Mouse (Mus musculus) liver, adult (tissue): Measurements from ENCODE around the gene Prkag1.

Experiments
- GATA4 ChIP-seq: IDR thresholded peaks from 2 replicates; pipeline ENCODE4 v1.6.1; 2014; ENCODE audit warnings: mild to moderate bottlenecking, low read length; ENCODE audit not compliant: insufficient replicate concordance

The Prkag1 gene

DNA sequence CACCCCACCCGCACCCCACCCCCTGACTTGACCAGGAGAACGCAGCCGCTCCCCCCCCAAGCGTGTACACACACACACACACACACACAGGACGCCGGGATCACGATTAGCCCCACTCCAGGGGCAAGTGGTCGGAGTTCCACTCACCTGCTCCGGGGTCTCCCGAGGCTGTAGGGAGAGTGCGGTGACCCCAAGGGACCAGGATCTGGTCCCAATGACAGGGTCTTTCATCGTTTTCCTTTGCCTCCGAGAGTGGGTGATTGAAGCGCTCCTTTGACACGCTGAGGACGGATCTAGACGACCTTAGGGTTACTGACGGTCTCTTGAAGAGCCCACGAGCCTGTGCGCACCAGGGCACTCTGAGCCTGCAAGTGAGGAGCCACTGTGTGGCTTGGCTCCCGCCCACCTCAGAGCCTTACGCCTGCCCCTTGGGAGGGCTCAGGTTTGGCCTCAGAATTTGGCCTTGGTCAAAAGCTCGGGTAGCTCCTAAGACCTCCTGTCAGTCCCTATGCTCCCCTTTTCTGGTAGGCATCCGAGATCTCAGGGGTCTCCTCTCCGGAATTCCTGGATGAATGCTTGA is 53.0 kb downstream of the Prkag1 start:
- TF ChIP-seq GATA4 = no peak

GRCm38 (mm10) chr15:98777762-98778161 is 53.6 kb downstream of the Prkag1 start, which contains the start of gene Wnt10b:
Gene Wnt10b, minus strand, starts transcription at chr15:98778150.
- TF ChIP-seq GATA4 = no peak

DNA sequence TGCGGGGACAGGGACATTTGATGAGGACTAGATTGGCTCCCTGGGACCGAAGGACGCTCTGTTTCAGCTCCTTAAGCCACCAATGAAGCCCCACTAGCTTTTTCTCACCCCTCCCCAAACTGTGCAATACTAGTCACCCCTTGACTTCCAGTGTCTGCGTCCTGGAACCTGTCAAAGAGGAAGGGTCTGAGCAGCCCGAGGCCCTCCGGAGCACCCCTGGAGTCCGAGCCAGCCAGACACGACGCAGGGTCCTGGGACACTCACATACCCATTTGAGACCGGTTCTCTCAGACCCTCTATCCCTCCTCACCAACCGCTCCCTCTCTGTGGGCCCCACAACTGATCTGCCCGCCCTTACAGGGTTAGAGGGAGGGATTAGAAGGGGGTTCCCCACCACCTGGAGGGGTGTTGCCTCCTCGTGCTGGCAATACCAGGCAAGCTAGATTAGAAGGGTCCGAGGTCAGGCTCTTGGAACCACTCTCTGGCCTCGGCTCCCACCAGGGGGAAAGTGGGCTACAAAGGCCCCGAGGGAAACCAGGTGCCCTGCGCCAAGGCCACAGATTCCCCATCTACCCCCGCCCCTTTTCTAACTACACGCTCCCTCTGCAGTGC is 54.2 kb downstream of the Prkag1 start:
- TF ChIP-seq GATA4 = no peak

DNA sequence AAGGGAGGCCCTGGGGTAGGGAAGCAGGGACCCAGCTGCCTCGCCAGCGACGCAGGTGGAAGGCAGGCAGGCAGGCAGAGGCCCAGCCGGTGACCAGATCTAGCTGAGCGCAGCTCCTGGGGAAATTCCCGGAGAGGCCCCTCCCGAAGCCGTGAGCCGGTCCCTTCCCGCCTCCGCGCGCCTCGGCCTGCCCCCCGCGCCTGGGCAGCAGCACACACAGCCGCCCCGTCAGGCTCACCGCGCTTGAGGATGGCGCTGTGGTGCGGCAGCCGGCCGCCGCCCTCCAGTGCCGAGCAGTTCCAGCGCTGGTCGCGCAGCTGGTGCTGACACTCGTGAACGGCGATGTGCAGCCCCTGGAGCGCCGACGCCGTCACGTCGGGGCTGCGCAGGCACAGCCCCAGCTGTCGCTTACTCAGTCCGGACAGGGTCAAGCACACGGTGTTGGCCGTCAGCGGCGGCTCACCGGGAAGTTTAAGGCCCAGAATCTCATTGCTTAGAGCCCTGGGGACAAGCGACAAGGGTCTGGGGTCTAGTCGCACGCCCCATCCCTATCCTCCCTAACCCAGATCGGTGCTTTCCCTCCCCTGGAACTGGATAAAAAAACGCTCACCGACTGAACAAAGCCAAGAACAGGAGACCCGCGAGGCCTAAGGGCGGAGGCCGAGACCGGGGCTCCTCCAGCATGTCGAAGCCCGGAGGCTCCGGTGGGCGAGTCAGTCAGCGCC is 54.9 kb downstream of the Prkag1 start:
- TF ChIP-seq GATA4 = no peak

DNA sequence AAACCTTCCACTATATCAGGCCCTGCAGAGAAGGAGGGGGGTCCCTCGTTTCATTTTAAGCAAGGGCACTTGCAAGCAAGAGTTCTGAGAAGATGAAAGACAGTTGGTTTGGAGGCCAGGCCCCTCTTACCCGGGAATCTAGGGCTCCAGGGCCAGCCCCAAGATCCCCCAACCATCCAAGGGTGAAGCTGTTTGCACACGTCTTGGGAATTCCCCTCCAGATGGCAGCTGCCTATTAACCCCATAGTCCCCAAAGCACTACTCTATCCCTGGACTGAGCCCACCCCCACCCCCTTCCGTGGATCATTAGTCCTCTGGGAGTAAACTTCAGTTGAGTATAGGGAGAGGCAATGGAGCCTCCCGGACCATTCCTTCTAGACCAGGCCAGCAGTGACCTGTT is 55.8 kb downstream of the Prkag1 start:
- no peak for TF ChIP-seq GATA4

GRCm38 (mm10) chr15:98774096-98774495 is 57.2 kb downstream of the Prkag1 start:
- no peak for TF ChIP-seq GATA4

DNA sequence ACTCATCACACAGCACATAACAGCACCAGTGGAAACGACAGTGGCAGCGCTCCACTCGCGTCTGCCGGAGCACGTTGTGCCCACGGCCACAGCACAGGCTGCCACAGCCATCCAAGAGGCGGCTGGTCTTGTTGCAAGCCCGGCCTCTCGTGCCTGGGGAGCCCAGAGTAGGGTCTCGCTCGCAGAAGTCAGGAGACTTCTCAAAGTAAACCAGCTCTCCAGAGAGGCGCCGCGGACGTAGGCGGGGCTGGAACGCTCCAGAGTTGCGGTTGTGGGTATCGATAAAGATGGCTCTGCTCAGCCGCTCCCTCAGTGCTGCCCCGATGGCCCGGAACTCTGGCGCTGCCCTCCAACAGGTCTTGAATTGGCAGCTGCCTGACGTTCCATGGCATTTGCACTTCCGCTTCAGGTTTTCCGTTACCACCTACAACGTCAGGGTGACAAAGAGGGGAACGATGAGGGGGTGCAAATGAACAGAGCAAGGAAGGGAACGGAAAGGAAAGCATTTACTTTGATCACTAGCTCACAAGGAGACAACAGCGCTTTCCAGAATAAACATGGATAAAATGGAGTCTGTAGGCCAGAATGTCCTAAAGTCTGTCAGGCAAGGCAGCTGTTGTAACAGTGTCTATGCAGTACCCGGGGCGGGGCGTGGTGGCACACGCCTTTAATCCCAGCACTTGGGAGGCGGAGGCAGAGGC is 58.7 kb downstream of the Prkag1 start:
- no peak for TF ChIP-seq GATA4

GRCm38 (mm10) chr15:98771813-98772425 is 59.4 kb downstream of the Prkag1 start:
- no peak for TF ChIP-seq GATA4

DNA sequence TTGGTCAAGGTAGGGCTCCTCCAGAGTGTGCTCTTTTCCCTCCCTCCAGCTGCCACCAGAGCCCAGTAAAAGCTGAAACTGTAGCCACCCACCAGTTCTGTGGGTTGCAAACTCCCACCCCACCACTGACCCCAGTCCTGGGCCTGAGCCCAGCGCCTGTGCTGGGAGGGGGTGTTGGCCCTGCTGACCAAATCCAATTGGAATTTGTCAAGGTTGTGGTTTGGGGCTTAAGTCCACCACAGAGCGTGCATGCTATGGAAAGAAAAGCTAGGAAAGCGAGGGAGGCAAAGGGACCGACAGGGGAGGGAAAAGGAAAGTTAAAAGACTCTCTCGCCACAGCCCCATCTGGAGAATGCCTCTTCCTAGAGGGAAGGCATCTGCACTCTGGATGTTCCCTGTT is 63.1 kb downstream of the Prkag1 start:
- TF ChIP-seq GATA4 = no peak

DNA sequence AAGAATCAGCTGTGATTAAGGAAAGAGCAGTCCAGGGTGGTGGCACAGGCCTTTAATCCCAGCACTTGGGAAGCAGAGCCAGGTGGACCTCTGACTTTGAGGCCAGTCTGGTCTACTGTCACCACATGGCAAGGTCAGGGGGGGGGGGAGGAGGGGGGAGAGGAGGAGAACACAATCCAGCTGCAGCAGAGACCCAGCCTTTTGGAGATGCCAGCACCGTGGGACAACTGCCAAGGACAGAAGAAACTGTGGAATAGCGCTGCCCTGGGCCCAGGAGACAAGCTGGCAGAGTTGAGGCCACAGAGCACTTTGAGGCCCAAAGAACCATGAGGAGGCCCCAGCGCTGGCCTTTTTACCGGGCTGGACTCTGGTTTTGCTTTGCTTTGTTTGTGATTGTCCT is 65.4 kb downstream of the Prkag1 start:
- no peak for TF ChIP-seq GATA4
